Mouse (Mus musculus): ENCODE measurements at regions not wholly inside any gene's neighbourhood (a gene's known extent, or its start where the extent isn't known, plus 50 kb on each side); places are given as distances from the start of the nearest gene placed in this dataset.

- DNase-seq (ENCODE audit: low spot score in 2 of 2), result no peak
These were observed 306.4 kb downstream of the Mycn start for GRCm38 (mm10) chr12:12635308-12635707.

GRCm38 (mm10) chr12:12627597-12627996 is 314.1 kb downstream of the Mycn start:
- DNase-seq (ENCODE audit: low spot score in 2 of 2), result no peak

DNA sequence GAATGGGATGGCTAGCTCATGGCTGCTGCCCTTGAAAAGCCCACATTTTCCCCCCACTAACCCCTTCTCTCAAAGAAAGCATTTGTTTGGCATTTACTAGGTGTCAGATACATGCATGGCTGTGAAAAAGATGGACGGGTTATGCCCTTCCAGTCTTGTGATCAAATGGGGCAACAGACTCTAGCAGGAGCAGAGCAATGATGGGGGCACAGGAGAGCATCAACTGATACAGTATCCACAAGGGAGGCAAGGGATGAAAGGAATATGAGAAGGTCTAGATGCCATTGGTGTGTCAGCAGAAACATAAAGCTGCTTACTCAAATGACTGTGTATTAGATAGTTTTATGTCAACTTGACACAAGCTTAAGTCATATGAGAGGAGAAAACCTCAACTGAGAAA is 315.9 kb downstream of the Mycn start:
- no peak for DNase-seq (ENCODE audit: low spot score in 2 of 2)

GRCm38 (mm10) chr12:12622712-12623292 is 318.9 kb downstream of the Mycn start:
- peak; percentile 64 to 81 for DNase-seq (ENCODE audit: low spot score in 2 of 2)

- DNase-seq (ENCODE audit: low spot score in 2 of 2), result no peak
These were observed 320.2 kb downstream of the Mycn start for GRCm38 (mm10) chr12:12621506-12621905.

DNA sequence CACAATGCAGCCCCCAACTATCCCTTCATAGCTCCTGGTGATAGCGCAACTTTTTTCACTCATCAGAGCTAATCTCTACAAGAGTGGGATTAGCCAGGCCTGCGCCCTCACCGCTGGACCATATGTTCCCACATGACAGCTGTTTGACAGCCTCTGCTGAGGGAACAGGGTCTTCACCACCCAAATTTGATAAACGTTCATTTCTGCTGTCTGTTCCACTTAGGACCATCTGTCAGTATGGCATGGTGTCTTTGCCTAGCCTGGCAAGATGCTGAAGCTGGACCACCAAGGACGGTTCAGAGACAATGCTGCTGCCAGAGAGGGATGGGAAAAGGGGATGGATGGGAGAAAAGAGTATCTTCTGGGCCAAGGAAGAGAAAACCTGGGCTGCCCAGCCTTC is 321.4 kb downstream of the Mycn start:
- no peak for DNase-seq (ENCODE audit: low spot score in 2 of 2)

DNA sequence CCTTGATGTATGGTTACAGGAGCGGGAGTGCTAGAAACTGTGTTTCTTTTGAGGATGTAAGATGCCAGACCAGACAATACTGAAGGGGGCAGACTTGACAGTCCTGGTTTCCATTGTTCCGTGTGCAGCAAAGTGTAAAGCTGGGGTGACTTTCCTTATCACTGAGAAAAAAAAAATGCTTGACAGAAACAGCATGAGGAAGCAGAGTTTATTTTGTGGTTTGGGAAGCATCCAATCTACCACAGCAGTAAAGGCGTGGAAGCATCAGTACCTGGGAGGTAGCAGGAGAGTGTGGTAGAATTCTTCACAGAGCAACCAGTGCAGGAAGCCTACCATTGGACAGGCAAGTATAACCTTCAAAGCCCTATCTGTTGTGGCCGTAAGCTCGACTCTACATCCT is 322.3 kb downstream of the Mycn start:
- no peak for DNase-seq (ENCODE audit: low spot score in 2 of 2)

GRCm38 (mm10) chr12:12612520-12612919 is 329.2 kb downstream of the Mycn start:
- no peak for DNase-seq (ENCODE audit: low spot score in 2 of 2)

DNA sequence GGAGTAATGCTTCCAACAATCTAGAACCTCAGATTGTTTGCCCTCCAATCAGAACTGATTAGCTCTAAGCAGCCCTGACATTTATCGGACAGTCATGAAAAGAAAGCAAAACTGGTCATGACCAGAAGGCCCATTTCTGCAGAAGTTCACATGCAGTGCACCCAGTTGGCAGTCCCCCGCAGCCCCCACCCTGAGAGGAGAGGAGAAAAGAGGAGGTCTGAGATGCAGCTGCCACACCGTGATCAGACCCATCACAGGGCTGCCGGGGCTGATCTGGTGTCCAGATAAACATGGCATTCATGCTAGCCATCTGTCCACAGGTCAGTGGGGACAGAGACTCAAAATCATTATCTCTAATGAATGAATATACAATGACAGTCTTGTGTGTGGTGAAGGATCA is 330.9 kb downstream of the Mycn start:
- no peak for DNase-seq (ENCODE audit: low spot score in 2 of 2)

DNA sequence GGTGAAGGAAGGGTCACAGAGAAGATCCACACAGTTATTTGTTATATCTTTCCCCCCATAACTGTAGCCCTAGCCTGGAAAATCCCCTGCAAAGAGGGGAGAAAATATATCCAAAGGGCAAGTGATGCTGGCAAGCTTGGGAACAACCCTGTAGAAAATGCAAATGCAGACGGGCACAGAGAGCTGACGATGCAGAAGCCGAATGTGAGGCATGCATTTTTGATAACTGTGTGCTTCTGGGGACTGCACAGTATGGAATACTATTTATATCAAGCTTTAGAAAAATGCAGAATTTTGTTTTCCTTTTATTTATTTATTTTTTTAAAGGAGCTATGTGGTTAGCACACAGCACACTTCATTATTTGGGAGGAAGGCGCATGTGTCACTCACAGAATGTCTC is 333.7 kb downstream of the Mycn start:
- no peak for DNase-seq (ENCODE audit: low spot score in 2 of 2)

DNA sequence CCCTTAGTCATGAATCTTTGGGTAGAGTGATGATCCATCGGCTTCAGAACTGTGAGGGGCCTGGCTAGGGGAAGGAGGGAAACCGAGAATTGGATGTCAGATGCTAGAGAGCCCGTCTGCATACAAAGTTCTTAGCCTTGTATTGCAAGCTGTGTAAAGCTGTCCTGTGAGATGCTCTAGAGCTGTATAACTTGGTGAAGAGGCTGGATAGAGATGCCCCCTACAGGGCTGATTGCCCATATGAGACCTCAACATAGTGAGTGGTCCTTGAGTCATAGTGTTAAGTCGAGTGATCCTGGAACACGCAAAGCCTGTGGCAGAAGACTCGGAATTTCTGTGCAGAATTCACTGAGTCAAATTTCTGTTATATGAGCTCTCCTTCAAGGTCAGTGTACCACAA is 334.8 kb downstream of the Mycn start:
- DNase-seq (ENCODE audit: low spot score in 2 of 2), result no peak

DNA sequence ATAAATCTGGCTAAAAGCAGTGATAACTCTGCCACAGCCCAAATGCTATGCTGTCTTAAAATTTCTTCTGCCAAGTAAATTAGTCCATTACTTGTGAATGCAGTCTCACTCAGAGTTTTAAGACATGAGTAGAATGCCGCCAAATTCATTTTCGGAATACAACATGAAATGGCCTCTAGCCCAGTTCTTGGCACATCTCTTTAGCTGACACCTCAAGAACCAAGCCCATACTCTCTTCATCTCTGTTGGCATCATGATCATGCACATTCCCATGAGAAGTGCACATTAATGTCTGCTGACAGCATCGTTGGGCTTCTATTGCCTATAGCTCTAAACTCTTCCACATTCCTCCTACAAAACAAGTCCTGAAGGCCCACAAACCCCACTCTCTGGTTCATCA is 336.2 kb downstream of the Mycn start:
- no peak for DNase-seq (ENCODE audit: low spot score in 2 of 2)

GRCm38 (mm10) chr12:12601362-12601761 is 339.4 kb downstream of the Fam49a start:
- DNase-seq (ENCODE audit: low spot score in 2 of 2), result no peak

- no peak for DNase-seq (ENCODE audit: low spot score in 2 of 2)
These were observed 333.5 kb downstream of the Fam49a start for GRCm38 (mm10) chr12:12595399-12595798.

- DNase-seq (ENCODE audit: low spot score in 2 of 2), result no peak
These were observed 332.6 kb downstream of the Fam49a start for GRCm38 (mm10) chr12:12594567-12594966.

DNA sequence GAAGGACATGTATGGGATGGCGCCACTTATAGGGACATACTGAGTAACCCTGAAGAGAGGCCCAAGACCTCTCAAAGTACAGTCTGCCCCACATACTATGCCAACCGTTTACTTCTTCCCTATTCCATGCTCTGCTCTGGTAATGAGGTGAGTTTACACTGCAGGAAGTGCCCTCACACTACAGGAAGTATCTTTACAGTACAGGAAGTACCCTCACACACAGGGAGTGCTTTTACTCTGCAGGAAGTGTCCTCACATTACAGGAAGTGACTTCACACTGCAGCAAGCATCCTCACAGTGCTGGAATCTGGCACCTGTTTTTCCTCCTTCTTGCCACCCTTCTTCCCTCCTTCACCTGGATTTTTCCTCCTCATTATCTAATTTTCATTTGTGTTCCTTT is 331.4 kb downstream of the Fam49a start:
- DNase-seq (ENCODE audit: low spot score in 2 of 2), result no peak

DNA sequence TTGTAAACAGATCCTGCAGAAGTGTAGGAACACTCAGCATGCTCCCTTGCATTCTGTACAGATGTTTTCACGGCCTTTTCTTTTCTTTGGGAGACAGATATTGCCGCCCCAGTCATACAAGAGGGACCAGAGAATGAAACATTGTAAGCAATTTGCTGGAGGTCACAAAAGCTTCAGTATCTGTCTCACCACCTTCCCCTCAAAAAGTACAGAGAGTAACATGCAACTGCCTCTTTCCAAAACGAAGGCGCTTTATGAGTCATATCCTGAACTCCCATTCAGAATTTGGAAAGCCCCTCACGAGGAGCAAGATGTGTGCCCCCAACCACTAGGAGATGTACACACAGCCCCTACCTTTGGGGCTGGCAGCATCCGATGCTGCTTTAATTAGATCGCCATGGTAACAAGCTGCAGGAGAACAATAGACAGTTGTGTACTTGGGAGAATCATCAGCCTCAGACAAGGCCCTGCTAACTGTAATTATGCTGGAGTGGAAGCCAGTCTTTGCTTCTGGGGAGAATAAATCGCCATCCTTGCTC is 328.9 kb downstream of the Fam49a start:
- no peak for DNase-seq (ENCODE audit: low spot score in 2 of 2)

GRCm38 (mm10) chr12:12588771-12589370 is 326.9 kb downstream of the Fam49a start:
- no peak for DNase-seq (ENCODE audit: low spot score in 2 of 2)

DNA sequence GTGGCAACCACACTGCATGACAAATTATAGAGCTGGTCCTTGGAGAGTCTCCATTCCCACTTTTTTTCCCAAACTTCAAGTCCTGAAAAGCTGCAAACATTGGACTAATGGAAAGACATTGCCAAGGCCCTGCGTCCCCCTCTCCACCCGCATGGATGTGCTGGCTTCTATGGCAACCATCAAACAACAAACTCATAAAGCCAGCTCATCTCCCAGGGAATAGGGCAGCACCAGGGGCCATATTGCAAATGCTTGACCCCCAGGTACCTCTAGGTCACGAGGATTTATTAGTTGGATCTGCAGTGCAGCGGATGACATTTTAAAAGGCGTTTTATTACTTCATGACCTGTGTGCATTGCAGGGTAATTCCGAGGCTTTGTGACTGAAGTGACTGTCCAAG is 324.5 kb downstream of the Fam49a start:
- no peak for DNase-seq (ENCODE audit: low spot score in 2 of 2)

DNA sequence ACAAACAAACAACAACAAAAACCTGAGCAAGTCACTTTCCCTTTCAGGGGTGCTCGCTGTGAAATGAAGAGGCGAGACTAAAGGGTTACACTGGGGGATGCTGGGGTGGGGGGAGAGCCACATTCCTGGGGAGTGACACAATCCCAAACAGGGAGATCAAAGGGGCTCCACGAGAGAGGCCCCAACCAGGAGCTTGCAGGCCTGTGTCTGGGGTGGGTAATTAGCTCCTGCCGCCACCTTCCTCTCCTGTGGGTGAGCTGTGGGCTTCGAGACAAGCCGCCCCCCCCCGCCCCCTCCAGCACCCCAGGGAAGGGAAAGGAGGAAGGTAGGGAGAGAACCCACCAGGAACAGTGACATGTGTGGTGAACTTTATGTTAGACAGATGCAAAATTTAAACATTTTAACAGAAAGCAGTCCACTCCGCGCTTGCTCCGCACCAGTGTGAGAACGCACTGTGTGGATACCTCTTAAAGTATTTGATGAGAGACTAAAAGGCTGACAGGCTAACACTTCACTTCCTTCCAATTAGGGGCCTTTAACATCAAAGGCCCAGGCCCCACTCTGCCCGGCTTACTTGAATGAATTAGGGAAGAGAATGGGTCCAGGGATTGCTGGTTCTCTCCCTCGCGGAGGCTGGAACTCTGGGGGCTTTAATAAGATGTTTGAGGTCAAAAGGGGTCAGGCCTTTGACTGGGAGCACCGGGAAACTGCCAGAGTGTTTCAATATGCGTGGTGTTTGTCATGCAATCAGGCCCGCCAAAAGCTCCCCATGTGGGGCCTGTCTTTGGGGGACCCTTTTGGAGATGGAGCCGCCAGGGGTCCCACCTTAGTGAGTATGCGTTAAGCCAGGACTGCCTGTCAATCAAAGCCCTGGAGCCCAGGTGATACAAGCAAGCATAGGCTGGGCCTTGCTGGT is 319.6 kb downstream of the Fam49a start:
- no peak for DNase-seq (ENCODE audit: low spot score in 2 of 2)

DNA sequence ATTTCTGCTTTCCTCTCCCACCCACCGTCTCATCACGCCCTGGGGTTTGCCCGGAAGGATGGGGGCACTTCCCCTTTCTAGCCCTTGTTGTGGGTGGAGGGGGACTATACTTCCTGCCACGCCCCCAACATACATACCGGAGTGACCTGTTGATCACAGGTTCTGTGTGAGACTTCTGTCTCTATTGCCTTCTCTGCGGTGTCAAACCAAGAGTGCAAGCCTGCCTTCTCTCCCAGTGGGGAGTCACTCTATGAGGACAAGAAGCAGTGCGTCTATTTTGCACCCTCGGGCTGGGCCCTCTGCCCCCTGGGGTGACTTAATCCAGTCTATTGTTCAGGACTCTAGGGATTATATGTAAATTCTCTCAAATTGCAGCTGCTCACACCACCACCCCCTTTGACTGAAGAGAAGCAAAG is 318.8 kb downstream of the Fam49a start:
- DNase-seq (ENCODE audit: low spot score in 2 of 2), result no peak

DNA sequence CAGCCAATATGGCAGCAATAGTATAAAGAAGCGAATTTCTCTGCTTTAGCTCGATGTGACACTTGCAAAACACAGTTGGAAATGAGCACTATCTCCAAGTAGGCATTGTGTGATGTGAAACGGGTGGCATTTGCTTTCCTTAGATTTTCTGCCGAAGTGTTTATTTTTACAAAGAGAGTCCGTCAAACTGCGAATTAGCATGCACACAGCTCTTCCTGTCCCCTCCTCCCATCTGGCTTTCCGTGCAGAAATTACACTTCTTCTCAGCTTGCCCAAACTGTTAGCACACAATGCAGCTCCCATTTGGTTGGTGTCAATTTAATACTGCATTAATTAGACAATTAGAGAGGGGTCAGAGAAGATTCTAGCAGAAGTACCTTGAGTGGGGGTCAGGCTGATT is 316.3 kb downstream of the Fam49a start:
- DNase-seq (ENCODE audit: low spot score in 2 of 2), result no peak

All from urinary bladder, postnatal 4 days (tissue).